12 mouse cellular contexts compared by ENCODE assay signal in the genomic region with DNA sequence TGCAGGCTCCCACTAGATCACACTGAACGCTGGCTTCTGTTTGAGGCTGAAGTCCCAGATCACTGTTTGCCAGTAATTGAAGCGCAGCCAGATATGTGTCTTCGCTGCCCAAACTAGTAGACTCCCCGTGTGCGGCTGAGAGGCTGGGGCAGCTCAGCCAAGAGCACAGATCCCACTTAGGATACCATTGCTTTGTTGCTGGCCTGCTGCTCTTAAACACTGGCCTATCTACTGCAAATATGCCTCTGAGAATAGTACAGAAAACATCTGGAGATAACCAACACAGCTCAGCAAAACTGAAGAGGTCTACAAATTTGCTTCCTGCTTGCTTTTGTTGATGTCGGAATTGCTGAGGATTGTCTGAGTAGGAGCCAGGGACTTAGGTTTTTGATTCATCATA. TPM values are rescaled to one million over a fixed set of nuclear protein-coding genes. Genes with fewer than 3 reads are reported as not detected.
DNase-seq lines count a peak whose midpoint lies in the region; ATAC-seq and TF ChIP-seq lines count a peak whose summit lies in the region.
"Had no signal": no experiment of that assay in that cellular context is flagged by ENCODE, and none has a peak within 500 bp of the region (broad histone marks: within the 10 kb centered on the region; RNA-seq: fewer than 3 reads in every experiment).

No protein-coding gene starts in this region.

- intact Hi-C loops in gastrocnemius, adult 2 months (cut with DNase I), result no loop called here
- intact Hi-C loops in gastrocnemius, postnatal 36 days (cut with DNase I), result no loop called here

- no peak overlapping the region for H3K9ac ChIP-seq in lung, embryonic 15.5 days
- H3K9ac ChIP-seq in lung, postnatal 0 days (replicated peaks; ENCODE audit: low read depth), result no peak overlapping the region
- H3K9ac ChIP-seq: neural tube, embryonic 12.5 days had no signal

- H3K4me3 ChIP-seq in gastrocnemius, adult 2 months, result no peak overlapping the region; the same call in 1 of the 2 replicates
- H3K4me3 ChIP-seq in lung, embryonic 15.5 days, result no peak overlapping the region
- no peak overlapping the region for H3K4me3 ChIP-seq in lung, adult 2 months (replicated peaks; ENCODE audit: extremely low read depth, low read depth, low read length)
- no peak overlapping the region for H3K4me3 ChIP-seq in heart, embryonic 10.5 days
- H3K4me3 ChIP-seq in lung, postnatal 0 days (ENCODE audit: low read depth, low read length), result no peak overlapping the region
- H3K4me3 ChIP-seq: neural tube, embryonic 12.5 days had no signal

- TF ChIP-seq EP300 in lung, postnatal 0 days (IDR thresholded peaks at IDR 0.05), result no peak

- no peak for TF ChIP-seq POLR2A in lung, adult 2 months (IDR thresholded peaks at IDR 0.05; ENCODE audit: borderline replicate concordance, extremely low read depth, low read depth, low read length)

- peaks cover 18% of the 10 kb centered on the region for H3K4me1 ChIP-seq in lung, embryonic 15.5 days
- H3K4me1 ChIP-seq in lung, adult 2 months (ENCODE audit: control insufficient read depth, insufficient read depth, low read length), result peaks cover 2% of the 10 kb centered on the region; the same call in 1 of the 2 replicates
- H3K4me1 ChIP-seq in heart, embryonic 10.5 days, result no peaks in the 10 kb centered on the region
- peaks cover 2% of the 10 kb centered on the region; the same call in 1 of the 2 replicates for H3K4me1 ChIP-seq in lung, postnatal 0 days (ENCODE audit: insufficient read depth, low read depth, low read length)

- H3K4me2 ChIP-seq in lung, embryonic 15.5 days, result no peak overlapping the region
- no peak overlapping the region for H3K4me2 ChIP-seq in lung, postnatal 0 days (replicated peaks; ENCODE audit: low read depth, low read length)
- H3K4me2 ChIP-seq: neural tube, embryonic 12.5 days had no signal

- no peak for DNase-seq in gastrocnemius, adult 2 months
- DNase-seq in gastrocnemius, postnatal 36 days, result no peak
- DNase-seq in lung, adult 2 months, result no peak
- DNase-seq in heart, embryonic 10.5 days (ENCODE audit: low spot score), result peak; percentile 65
- peak; percentile 45 for DNase-seq in lung, postnatal 0 days (ENCODE audit: low spot score)
- DNase-seq in testis, postnatal 14 days (ENCODE audit: low spot score), result no peak
- DNase-seq: liver; right cerebral cortex, postnatal 14 days had no signal

- H3K27ac ChIP-seq in gastrocnemius, adult 2 months, result peak overlapping the region; percentile 48
- H3K27ac ChIP-seq in lung, embryonic 15.5 days, result peak overlapping the region; percentile 41
- no peak overlapping the region for H3K27ac ChIP-seq in heart, embryonic 10.5 days
- H3K27ac ChIP-seq in lung, postnatal 0 days (ENCODE audit: low read length), result no peak overlapping the region
- H3K27ac ChIP-seq: neural tube, embryonic 12.5 days had no signal

- H3K9me3 ChIP-seq in lung, embryonic 15.5 days, result no peaks in the 10 kb centered on the region
- no peaks in the 10 kb centered on the region for H3K9me3 ChIP-seq in heart, embryonic 10.5 days
- no peaks in the 10 kb centered on the region for H3K9me3 ChIP-seq in lung, postnatal 0 days (ENCODE audit: low read length)
- H3K9me3 ChIP-seq: neural tube, embryonic 12.5 days had no signal

- peaks cover 18% of the 10 kb centered on the region for H3K36me3 ChIP-seq in lung, embryonic 15.5 days
- H3K36me3 ChIP-seq in heart, embryonic 10.5 days, result peaks cover 39% of the 10 kb centered on the region
- peaks cover 25% of the 10 kb centered on the region; the same call in 1 of the 2 replicates for H3K36me3 ChIP-seq in lung, postnatal 0 days (ENCODE audit: insufficient read depth, low read length)

- WGBS in lung, embryonic 15.5 days, result 41% methylated on average over 6 of the region's 6 CpGs
- 54% methylated on average over 6 of the region's 6 CpGs for WGBS in lung, adult 2 months
- WGBS in heart, embryonic 10.5 days, result 58% methylated on average over 6 of the region's 6 CpGs
- WGBS in lung, postnatal 0 days, result 49% methylated on average over 6 of the region's 6 CpGs

- H3K27me3 ChIP-seq in lung, embryonic 15.5 days, result peaks cover 17% of the 10 kb centered on the region; the same call in 1 of the 2 replicates
- peaks cover 14% of the 10 kb centered on the region; the same call in 1 of the 2 replicates for H3K27me3 ChIP-seq in heart, embryonic 10.5 days (ENCODE audit: insufficient read depth, poor library complexity, severe bottlenecking)
- 0 out of 2 replicates have a peak, but pooled peaks cover 5% of the 10 kb centered on the region for H3K27me3 ChIP-seq in lung, postnatal 0 days (replicated peaks; ENCODE audit: insufficient read depth, low read length)

- ATAC-seq in lung, embryonic 15.5 days (ENCODE audit: borderline replicate concordance, extremely low read depth, low FRiP score, low TSS enrichment), result peak; percentile 69; the same call in 1 of the 2 replicates
- ATAC-seq in lung, postnatal 0 days, result no peak; the same call in 1 of the 2 replicates
- no peak for ATAC-seq in CD4-positive, CD25-positive, alpha-beta regulatory T cell, adult 4 months
- ATAC-seq: intestine, embryonic 16.5 days had no signal

- no peak for TF ChIP-seq CTCF in gastrocnemius, adult 2 months (IDR thresholded peaks at IDR 0.05)
- TF ChIP-seq CTCF in lung, adult 2 months (IDR thresholded peaks at IDR 0.05; ENCODE audit: insufficient read depth, low read length), result no peak
- TF ChIP-seq CTCF in lung, postnatal 0 days (IDR thresholded peaks at IDR 0.05), result no peak

RNA-seq across cellular contexts. Expression of a gene that starts 5.3 kb away (rescaled TPM):
- total RNA-seq in gastrocnemius, adult 2 months (2021), result 100 to 1,000 TPM; 165 to 257 TPM
- 100 to 1,000 TPM; 140 to 181 TPM for total RNA-seq in gastrocnemius, postnatal 36 days (2021)
- 0.78 and 0.97 TPM in 2 replicates for polyA plus RNA-seq in lung, embryonic 15.5 days (2015; fragmentation: Nextera tagmentation; extraction: Ambion mirVana)
- polyA plus RNA-seq in lung, adult 2 months (2012; rRNA removed), result 23.6 and 34.3 TPM in 2 replicates
- polyA plus RNA-seq in heart, embryonic 10.5 days (2016; fragmentation: Nextera tagmentation; extraction: Ambion mirVana), result 15.9 and 24.4 TPM in 2 replicates
- polyA plus RNA-seq in lung, postnatal 0 days (2015; fragmentation: Nextera tagmentation; extraction: Ambion mirVana), result 0.26 and 0.45 TPM in 2 replicates
- not detected for polyA plus RNA-seq in CD4-positive, CD25-positive, alpha-beta regulatory T cell, adult 4 months (2017; shearing (Covaris generic))
- polyA plus RNA-seq: intestine, embryonic 16.5 days had no signal

RNA-seq across cellular contexts. Expression of a gene that starts 32.6 kb away (rescaled TPM):
- 10 to 100 TPM in 1 of 2 experiments, 1 to 10 TPM in 1; 9.5 to 10.8 TPM for total RNA-seq in gastrocnemius, adult 2 months (2021)
- 1 to 10 TPM; 7.3 to 8.3 TPM for total RNA-seq in gastrocnemius, postnatal 36 days (2021)
- polyA plus RNA-seq in lung, embryonic 15.5 days (2015; fragmentation: Nextera tagmentation; extraction: Ambion mirVana), result 6.5 and 7.1 TPM in 2 replicates
- polyA plus RNA-seq in lung, adult 2 months (2012; rRNA removed), result 21.8 and 22.4 TPM in 2 replicates
- 2.5 and 3.5 TPM in 2 replicates for polyA plus RNA-seq in heart, embryonic 10.5 days (2016; fragmentation: Nextera tagmentation; extraction: Ambion mirVana)
- polyA plus RNA-seq in lung, postnatal 0 days (2015; fragmentation: Nextera tagmentation; extraction: Ambion mirVana), result 1.9 and 2.2 TPM in 2 replicates
- polyA plus RNA-seq in CD4-positive, CD25-positive, alpha-beta regulatory T cell, adult 4 months (2017; shearing (Covaris generic)), result 1 to 10 TPM; 1.3 to 1.4 TPM

RNA-seq across cellular contexts. Expression of a gene that starts 36.5 kb away (rescaled TPM):
- total RNA-seq in gastrocnemius, adult 2 months (2021), result 10 to 100 TPM; 25.9 to 33.3 TPM
- 10 to 100 TPM; 23.9 to 25.5 TPM for total RNA-seq in gastrocnemius, postnatal 36 days (2021)
- polyA plus RNA-seq in lung, embryonic 15.5 days (2015; fragmentation: Nextera tagmentation; extraction: Ambion mirVana), result 9.5 and 9.8 TPM in 2 replicates
- polyA plus RNA-seq in lung, adult 2 months (2012; rRNA removed), result 112 TPM in 2 replicates
- 9.0 and 11.9 TPM in 2 replicates for polyA plus RNA-seq in heart, embryonic 10.5 days (2016; fragmentation: Nextera tagmentation; extraction: Ambion mirVana)
- 12.3 and 12.6 TPM in 2 replicates for polyA plus RNA-seq in lung, postnatal 0 days (2015; fragmentation: Nextera tagmentation; extraction: Ambion mirVana)
- 10 to 100 TPM in 1 of 2 experiments, 1 to 10 TPM in 1; 9.6 to 10.9 TPM for polyA plus RNA-seq in CD4-positive, CD25-positive, alpha-beta regulatory T cell, adult 4 months (2017; shearing (Covaris generic))

RNA-seq across cellular contexts. Expression of a gene that starts 58.1 kb away (rescaled TPM):
- total RNA-seq in gastrocnemius, adult 2 months (2021), result under 1 TPM; 0.18 to 0.50 TPM
- under 1 TPM; 0.28 to 0.52 TPM for total RNA-seq in gastrocnemius, postnatal 36 days (2021)
- 3.8 and 4.0 TPM in 2 replicates for polyA plus RNA-seq in lung, embryonic 15.5 days (2015; fragmentation: Nextera tagmentation; extraction: Ambion mirVana)
- polyA plus RNA-seq in lung, adult 2 months (2012; rRNA removed), result 3.8 and 5.9 TPM in 2 replicates
- 1.6 and 1.9 TPM in 2 replicates for polyA plus RNA-seq in heart, embryonic 10.5 days (2016; fragmentation: Nextera tagmentation; extraction: Ambion mirVana)
- polyA plus RNA-seq in lung, postnatal 0 days (2015; fragmentation: Nextera tagmentation; extraction: Ambion mirVana), result 4.1 and 4.3 TPM in 2 replicates
- 1 to 10 TPM; 2.0 to 3.7 TPM for polyA plus RNA-seq in CD4-positive, CD25-positive, alpha-beta regulatory T cell, adult 4 months (2017; shearing (Covaris generic))

RNA-seq across cellular contexts. Expression of a gene that starts 58.9 kb away (rescaled TPM):
- total RNA-seq in gastrocnemius, adult 2 months (2021), result 1 to 10 TPM; 2.3 to 5.0 TPM
- total RNA-seq in gastrocnemius, postnatal 36 days (2021), result 1 to 10 TPM; 2.9 to 3.6 TPM
- 42.7 and 43.1 TPM in 2 replicates for polyA plus RNA-seq in lung, embryonic 15.5 days (2015; fragmentation: Nextera tagmentation; extraction: Ambion mirVana)
- 31.8 and 41.5 TPM in 2 replicates for polyA plus RNA-seq in lung, adult 2 months (2012; rRNA removed)
- 25.2 and 30.2 TPM in 2 replicates for polyA plus RNA-seq in heart, embryonic 10.5 days (2016; fragmentation: Nextera tagmentation; extraction: Ambion mirVana)
- polyA plus RNA-seq in lung, postnatal 0 days (2015; fragmentation: Nextera tagmentation; extraction: Ambion mirVana), result 27.4 and 32.9 TPM in 2 replicates
- 1 to 10 TPM; 5.9 to 8.5 TPM for polyA plus RNA-seq in CD4-positive, CD25-positive, alpha-beta regulatory T cell, adult 4 months (2017; shearing (Covaris generic))

Comparison
In these comparisons a context has a peak if more than half of its experiments do, and no peak if none do; other contexts are left out.
1. DNase-seq: peak in heart, embryonic 10.5 days (single experiment) and lung, postnatal 0 days (single experiment); none in gastrocnemius, adult 2 months (single experiment), gastrocnemius, postnatal 36 days (0 of 2), lung, adult 2 months (single experiment) and testis, postnatal 14 days (single experiment).
2. H3K27ac ChIP-seq: peak in gastrocnemius, adult 2 months (single experiment) and lung, embryonic 15.5 days (single experiment); none in heart, embryonic 10.5 days (single experiment) and lung, postnatal 0 days (single experiment).